Mouse (Mus musculus) right cerebral cortex, postnatal 36 days (tissue): Measurements from ENCODE around the gene Gdf3.
"Not testable (repeated sequence)": the region's sequence is repeated elsewhere in the genome, so short reads cannot be mapped to it uniquely, and the experiment has no call there.

Experiments used
- DNase-seq, 2 experiments: peaks; one replicate each; pipeline ENCODE4 v3.0.0; 2022; ENCODE audit warnings: low spot score in 2 of 2, mixed read lengths in 1 of 2

Gene Gdf3

DNA sequence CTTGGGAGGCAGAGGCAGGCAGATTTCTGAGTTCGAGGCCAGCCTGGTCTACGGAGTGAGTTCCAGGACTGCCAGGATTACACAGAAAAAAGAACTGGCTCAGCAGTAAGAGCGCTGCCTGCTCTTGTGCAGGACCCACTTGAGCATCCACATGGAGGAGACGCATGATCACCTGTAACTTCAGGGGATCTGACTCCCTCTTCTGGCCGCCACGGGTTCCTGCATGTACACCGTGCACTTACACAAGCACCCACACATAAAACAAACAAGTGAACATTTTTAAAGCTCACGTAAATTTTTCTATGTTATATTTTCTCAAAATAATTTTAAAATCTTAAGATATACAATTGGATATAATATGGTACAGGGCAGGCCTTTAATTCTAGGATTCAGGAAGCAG lies 4.4 kb downstream of the Gdf3 start:
- DNase-seq, result no peak

DNA sequence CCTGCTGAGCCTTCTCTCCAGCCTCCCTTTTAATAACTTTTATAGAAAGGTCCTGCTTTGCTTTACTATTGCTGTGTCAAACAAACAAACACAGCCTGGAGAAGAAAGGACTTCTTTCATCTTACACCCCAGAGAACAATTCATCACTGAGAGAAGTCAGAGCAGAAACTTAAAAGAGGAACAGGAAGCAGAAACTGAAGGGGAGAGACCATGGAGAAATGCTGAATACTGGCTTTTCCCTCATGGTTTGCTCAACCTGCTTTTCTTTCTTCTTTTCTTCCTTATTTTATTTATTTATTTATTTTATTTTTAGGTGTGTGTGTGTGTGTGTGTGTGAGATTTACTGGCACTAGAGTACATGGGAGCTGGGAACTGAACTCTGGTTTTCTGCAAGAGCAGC lies 5.6 kb downstream of the Gdf3 start:
- DNase-seq, result no peak

DNA sequence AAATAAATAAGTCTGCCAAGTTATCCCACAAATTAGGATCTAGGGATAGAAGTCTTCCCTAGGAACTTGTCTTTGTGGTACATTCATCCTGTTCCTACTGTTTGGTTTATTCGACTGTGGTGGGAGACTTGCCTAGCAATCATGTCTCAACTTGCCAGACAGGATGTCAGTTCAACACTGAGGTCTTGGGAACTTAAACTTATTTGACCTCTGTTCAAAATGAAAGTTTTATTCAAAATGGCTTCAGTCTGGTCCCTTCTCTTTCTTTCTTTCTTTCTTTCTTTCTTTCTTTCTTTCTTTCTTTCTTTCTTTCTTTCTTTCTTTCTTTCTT lies 6.9 kb downstream of the Gdf3 start:
- DNase-seq, result no peak

DNA sequence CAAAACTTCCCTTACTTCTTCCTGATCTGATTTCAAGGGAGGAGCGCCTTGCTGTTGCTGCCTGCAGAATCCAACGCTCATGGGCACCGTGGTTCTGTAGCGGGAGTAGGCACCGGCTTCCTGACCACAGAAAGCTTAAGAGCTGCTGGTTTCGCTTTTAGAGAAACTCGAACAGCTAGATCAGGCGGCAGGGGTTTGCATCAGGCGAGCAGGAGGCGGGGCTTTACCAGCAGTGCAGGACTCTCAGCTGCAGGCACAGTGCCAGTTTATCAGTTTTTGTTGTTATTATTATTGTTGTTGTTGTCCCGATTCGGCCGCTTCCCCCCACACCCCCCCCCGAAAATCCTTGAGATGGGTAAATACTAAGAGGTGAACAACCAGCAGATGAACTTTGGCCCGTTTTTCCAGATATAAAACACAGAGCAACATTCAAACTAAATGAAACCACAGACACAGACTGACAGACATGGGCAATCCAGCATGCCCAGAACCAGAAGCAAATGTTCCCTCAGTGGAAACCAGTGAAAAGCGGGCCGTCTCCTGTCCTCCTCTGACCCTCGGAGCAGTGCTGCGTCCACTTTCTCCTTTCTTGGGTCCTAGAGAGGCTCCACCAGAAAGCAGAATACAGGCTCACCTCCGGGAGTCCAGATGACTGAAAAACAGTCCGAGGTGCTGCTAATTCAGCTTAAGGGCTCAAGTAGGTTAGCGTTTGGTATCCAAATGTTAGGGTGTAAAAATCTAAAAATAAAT lies 7.5 kb downstream of the Gdf3 start, which contains the start of gene Apobec1:
Gene Apobec1 (minus strand): TSS at position 203 of the 750 bp plus-strand sequence.
- DNase-seq, result peak; percentile 8 to 12

DNA sequence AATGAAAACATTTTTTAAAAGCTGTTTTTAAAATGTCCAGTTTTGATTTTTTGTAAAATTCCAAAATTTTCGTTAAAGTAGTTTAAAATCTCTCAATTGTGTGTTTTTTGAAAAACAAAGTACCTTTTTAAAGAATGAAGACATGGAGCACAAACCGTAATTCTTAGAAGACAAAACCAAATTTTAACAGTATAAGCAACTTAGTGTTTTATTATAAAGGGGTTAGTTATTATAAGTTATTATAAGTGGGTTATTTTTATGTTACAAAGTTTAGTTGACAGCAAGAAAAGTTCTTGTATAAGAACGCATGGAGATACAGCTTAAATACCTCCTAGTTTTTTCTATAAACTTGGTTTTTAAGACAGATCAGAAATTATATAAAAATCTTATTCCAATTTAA lies 8.3 kb downstream of the Gdf3 start:
- DNase-seq, result no peak

DNA sequence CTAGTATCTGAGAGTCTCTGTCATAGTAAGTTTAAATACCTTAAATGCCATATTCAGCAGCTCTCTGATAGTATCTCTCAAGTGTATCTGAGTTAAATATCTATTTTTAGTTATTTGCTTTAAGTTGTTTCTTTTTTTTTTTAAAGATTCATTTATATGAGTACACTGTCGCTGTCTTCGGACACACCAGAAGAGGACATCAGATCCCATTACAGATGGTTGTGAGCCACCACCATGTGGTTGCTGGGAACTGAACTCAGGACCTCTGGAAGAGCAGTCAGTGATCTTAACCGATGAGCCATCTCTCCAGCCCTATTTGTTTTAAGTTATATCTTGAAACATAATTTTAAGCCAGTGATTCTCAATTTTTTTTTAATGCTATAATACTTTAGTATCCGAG lies 8.9 kb downstream of the Gdf3 start:
- DNase-seq, result no peak

DNA sequence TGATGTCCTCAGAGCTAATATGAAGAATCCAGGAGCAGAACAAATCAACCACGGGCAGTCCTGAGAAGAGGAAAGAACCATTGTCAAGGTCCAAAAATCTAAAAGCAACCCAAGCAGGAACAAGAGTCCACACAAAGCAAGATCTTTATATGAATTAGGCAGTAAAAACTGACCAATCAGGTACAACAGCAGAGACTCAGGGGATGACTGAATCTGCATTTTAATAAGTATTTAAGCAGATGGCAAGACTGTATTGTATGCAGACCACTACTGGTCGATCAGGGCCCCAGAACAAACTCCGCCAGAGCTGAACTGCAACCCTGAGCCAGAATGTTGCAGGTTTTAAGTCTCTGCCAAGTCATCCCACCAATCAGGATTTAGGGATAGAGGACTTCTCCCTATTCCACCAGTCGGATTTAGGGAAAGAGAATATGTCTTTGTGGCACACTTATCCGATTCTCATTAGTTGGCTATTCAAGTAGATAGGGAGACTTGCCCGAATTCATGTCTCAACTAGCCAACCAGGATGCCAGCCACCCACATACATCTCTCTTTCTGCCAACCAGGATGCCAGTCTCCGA lies 9.7 kb downstream of the Gdf3 start:
- no peak for DNase-seq

DNA sequence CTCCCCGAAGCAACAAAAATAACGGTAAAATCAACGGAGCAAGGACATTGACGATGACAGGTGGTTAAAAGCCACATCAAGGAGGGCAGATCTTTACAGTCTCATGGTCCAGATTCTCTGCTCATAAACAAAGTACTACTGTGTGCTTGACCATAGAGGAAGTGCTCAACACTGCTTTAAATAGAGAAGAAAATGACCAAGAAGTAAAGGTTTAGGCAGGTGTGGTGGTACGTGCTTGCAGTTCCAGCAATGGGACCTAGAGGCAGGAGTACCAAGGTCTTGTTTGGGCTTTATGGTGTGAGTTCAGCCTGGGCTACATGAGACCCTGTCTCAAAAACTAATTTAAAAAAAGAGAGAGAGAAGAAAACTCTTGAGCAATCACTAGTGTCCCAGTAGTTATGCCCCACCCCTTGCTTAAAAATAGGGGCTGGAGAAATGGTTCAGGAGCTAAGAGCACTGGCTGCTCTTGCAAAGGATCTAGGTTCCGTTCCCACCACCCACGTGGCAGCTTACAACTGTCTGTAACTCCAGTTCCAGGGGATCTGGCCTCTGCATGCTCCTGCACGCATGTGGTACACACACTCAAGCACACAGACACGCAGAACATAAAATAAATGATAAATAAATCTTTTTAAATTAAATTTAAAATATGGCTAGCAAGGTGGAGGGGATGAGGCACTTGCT lies 10.7 kb downstream of the Gdf3 start:
- no peak for DNase-seq

DNA sequence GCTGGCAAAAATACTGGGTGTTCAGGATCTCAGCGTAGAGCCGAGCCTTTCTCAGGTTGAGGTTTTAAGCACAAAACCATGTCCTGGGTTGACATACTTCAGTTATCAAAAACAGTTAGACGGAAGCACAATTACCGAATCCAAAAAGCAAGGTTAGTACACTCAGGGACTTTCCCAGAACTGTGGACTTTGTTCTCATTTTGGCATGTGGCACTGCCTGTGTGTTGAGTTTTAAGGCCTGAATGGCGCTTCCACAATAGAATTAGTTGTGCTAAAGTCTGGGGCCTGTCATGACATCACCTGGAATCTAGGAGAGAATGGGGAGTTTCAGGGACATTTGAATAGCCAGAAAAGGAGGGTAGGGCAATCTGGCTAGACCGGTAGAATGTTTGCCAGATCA lies 11.5 kb downstream of the Gdf3 start:
- DNase-seq, result no peak

DNA sequence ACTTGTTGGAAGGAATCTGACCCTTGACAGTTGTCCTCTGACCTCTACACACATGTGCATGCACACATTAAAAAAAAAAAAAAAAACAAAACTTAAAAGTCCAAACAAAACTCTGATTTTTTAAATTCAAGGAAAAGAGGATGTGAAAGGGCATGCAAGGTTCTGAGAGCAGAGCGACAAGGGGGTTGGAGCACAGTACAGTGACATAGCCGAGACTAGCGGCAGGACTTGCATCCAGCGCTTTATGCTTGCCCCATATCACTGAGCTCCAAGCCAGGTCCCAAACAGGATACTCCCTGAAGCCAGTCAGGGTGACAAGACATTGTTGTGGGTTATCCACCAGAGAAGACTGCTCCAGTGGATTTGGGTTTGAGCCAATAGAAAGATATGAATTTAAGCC lies 11.9 kb downstream of the Gdf3 start:
- DNase-seq, result no peak

DNA sequence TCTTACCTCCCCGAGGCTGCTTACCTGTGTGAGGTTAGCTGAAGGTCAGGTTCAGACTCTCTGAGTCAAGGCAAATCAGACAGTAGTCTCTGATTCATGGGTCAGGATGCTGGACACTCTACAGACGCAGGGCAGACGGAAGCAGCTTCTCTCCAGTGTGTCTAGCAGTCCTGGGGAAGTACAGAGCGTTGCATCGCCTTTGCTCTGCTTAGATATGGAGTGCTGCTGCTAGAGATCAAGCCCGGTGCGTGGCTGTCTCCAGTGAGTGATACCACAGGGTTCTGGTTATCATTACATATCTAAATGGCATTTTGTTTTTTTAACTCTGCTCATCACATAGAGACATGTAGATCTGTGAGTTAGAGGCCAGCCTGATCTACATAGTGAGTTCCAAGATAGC lies 13.3 kb downstream of the Gdf3 start:
- DNase-seq, result no peak

DNA sequence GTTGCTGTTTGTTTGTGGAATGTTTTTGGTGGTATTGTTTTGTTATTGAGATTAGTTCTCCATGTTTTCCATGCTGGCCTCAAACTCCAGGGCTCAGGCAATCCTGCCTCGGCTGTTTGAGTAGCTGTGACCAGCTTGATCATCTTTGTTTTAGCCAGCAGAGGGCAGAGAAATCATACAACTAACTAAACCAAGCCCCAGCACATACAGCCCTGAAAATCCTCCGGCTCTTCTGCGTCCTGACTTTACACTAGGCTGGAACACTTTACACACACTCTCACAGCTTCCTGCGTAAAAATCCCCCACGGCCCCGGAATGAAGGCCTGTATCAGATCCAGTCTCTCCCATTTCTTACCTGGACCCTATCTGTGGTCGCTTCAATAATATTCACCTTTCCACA lies 14.2 kb downstream of the Gdf3 start:
- DNase-seq, result peak in 1 of 2 experiments; percentile 8

DNA sequence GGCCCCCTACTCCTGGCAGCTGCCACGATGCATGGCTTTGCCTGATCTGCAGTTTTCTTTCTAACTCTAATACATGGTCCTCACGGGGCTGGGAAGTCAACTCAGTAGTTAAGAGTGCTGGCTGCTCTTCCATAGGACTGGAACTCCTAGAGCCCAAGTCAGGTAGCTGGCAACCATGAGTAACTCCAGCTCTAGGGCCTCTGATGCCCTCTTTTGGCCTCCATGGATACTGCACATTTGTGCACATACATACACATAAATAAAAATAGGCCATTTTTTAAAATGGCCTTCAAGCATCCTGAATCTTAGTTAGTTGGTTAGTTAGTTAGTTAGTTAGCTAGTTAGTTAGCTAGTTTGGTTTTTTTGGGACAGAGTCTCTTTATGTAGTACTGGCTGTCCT lies 17.0 kb downstream of the Gdf3 start:
- DNase-seq, result no peak

DNA sequence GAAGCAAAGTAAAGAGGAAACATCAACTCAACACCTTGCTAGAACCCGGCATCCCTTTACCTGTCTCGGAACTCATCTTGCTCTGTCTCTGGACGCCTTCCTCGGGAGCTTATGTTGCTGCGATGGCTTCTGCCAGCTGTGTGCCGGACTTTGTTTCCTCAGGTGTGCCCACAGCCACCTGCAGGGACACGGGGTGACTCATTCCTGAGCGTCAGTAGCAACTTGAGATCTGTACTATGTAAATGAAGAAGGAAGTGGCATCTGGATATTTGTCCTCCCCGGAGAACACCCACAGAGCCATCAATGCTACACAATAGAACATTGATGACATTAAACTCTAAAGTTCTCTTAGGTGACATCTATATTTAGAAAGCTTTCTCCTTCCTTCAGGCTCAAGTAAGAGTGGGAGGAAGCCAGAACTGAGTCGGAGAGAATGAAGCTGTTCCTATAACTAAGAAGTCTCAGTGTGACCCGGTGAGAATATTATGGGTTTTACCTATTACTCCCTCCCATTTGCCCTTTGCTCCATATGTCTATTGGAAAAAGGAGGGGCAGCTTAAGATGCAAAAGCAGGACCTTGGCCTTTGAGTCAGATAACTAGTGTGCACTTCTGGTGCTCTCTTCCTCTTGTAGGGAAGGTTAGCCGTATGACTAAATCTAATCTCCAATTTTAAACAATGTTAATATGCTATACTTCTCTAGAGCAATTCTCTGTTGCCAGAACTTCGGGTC lies 18.7 kb downstream of the Gdf3 start:
- DNase-seq, result no peak

DNA sequence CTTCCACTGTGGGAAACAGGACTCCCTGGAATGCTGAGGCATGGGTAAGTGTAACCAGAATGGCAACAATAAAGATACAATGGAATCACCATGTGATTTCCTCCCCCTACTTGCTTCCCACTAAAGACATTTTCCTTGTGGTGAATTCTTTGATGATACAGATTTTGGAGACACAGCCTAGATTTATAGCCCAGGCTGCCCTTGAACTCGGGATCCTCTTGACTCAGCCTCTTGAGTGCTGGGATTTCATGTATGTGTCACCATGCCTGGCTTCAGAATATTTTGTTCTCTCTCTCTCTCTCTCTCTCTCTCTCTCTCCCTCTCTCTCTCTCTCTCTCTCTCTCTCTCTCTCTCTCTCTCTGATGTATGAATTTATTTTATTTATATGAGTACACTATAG lies 30.8 kb downstream of the Gdf3 start:
- no peak for DNase-seq

DNA sequence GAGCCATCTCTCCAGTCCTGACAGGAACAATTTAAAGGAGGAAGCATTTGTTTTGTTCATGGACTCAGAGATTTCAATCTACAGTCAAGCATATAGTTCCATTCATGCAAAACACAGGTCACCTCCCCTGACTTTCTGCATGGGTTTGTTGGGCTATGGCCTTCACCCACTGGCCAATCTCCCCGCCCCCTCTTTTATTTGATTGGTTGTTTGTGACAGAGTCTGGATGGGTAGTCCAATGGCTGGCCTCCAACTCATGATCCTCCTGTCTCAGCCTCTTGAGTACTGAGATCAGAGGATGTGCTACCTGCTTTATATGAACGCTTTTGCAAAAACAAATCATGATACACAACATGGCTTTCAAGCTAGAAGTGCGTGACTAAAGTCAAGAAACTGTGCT lies 32.9 kb downstream of the Gdf3 start:
- no peak for DNase-seq

DNA sequence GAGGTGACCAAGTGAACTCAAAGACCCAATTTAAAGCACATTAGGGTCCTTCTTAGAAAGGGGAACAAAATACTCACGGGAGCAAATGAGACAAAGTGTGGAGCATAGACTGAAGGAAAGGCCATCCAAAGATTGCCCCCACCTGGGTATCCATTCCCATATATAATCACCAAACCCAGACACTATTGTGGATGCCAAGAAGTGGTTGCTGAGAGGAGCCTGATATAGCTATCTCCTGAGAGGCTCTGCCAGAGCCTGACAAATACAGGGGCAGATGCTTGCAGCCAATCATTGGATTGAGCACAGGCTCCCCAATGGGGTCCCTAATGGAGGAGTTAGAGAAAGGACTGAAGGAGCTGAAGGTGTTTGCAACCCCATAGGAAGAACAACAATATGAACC lies 34.9 kb downstream of the Gdf3 start:
- DNase-seq, result not testable (repeated sequence)

DNA sequence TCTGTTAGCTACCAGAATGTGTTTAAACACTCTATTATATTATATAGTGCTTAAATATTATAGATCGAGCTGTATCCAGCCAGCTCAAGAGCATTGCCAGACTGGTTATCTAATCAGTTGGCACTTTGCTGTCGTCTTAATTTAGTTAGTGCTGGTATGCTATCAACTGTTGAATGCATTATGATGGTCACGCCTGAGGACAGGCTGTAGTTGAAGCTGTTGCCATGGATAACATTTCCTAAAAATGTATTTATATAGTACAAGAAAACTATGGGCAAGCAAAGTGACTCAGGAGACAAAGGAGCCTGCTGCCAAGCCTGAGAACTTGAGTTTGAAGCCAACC lies 38.3 kb downstream of the Gdf3 start:
- no peak for DNase-seq

DNA sequence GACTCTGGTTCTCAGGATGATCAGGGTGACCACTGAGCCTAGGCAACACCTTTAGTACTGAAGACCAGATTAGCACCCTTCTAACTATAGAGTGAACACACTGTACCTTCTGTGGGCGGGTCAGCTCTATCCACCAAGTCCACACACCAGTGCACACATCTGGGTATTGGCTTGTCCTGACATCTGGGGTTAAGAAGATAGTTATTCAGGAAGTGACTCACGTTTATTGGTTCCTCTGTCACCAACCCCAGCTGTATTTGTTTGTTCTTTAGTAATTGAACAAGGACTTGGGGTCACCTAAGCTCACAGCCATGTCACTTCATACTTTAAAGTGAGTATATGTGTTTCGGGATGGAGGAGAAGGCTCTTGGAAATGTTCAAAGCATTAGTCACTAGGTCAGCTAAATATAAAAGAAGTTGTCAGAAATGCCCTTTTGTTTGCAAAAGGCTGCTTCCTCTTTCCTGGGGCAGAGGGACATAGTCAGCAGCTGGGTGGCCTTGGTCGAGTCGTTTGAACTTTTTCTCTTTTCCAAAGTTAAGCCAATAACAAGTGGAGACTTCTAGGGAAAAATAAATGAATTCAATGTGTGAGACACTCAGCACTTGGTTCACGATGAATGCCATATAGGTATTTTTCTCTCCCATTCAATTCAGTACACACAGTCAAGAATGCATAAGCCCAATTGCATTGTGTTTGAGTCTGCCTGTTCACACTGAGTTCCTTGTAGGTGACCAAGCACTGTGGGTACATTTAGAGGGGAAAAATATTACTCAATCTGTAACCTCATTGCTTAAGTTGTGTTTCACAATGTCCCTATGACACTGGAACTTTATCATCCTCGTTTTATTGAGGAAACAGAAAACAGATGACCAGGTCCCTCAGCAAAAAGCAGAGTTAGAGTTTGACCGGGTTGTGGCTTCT lies 38.9 kb downstream of the Gdf3 start:
- no peak for DNase-seq

DNA sequence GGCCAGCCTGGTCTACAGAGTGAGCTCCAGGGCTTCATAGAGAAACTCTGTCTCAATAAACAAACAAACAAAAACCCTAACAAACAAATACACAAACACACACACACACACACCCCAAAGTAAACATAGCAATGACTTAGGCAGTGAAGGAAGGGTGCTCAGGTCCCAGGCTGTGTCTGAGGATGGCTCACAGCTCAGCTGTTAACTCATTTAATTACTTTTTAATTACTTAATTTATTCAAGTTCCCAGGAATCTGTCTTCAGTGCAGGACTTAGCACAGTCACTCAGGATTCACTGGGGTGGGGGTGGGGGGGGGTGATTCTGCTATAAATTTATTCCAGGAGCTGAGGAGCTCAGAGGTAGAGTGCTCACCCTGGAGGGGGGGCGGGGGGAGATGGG lies 40.1 kb downstream of the Gdf3 start:
- no peak for DNase-seq

DNA sequence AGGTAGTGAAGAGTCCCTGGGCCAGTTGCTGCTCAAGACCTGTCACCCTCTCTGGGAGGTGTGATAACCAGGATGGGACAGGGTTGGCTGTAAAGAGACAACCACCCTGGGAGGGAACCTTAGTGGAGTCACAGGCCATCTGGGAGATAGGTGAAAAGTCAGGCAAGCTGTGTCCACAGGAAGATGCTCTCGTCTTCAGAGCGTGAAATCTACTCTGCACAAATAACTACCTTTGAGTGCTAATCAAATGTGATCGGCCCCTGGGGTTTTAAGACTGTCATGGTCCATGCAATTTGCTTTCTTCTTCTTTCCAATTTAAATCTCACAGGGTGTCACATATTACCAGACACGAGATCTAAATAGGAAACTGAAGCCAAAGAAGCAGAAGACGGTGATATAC lies 40.8 kb downstream of the Gdf3 start:
- no peak for DNase-seq
